Mouse (Mus musculus) neural tube, postnatal 0 days (tissue): ENCODE measurements around the gene Amdhd2. TPM values are rescaled to one million over a fixed set of nuclear protein-coding genes. Genes with fewer than 3 reads are reported as not detected.

ENCODE experiments used
- polyA plus RNA-seq: library from polyadenylated mRNA; unstranded; fragments of >200 nt; fragmentation: Nextera tagmentation; extraction: Ambion mirVana; gene quantifications from 2 replicates; pipeline ENCODE4 v1.2.1, GENCODE M21; 2015

Gene Amdhd2
- 39.4 and 44.0 TPM in 2 replicates for polyA plus RNA-seq

GRCm38 (mm10) chr17:24163176-24163962 is at the start of gene Amdhd2:
Gene Amdhd2 (minus strand): TSS chr17:24163766.

GRCm38 (mm10) chr17:24209043-24209915 is 45.7 kb upstream of the Amdhd2 start, which contains the start of gene Ntn3:
Gene Ntn3 (minus strand): TSS chr17:24209531.

GRCm38 (mm10) chr17:24205284-24205888 is 41.8 kb upstream of the Amdhd2 start, which contains the start of gene Tbc1d24:
Gene Tbc1d24 (minus strand): TSS chr17:24205562.

GRCm38 (mm10) chr17:24169317-24170065 is 5.9 kb upstream of the Amdhd2 start, which contains the start of gene Atp6v0c:
Gene Atp6v0c (minus strand): TSS chr17:24169702.

GRCm38 (mm10) chr17:24150824-24151223 is 12.7 kb downstream of the Amdhd2 start, which contains the start of gene Pdpk1:
Gene Pdpk1 (minus strand): TSS chr17:24150924.

Other genes with a start within 250 kb of the Amdhd2 start
- gene Dcpp3, start 246.3 kb downstream of the Amdhd2 start, polyA plus RNA-seq = not detected in 2 replicates
- not detected in 2 replicates for gene Sbp, start 222.1 kb downstream of the Amdhd2 start, polyA plus RNA-seq
- not detected in 2 replicates for gene Sbpl, start 208.5 kb downstream of the Amdhd2 start, polyA plus RNA-seq
- gene Prss30, start 183.2 kb downstream of the Amdhd2 start, polyA plus RNA-seq = not detected in 2 replicates
- gene Prss22, start 165.7 kb downstream of the Amdhd2 start, polyA plus RNA-seq = not detected in 2 replicates
- gene Prss27, start 125.6 kb downstream of the Amdhd2 start, polyA plus RNA-seq = 0.15 TPM in 1 of 2 replicates, not detected in the other
- gene Kctd5, start 90.3 kb downstream of the Amdhd2 start, polyA plus RNA-seq = 89.6 and 92.0 TPM in 2 replicates
- gene Pdpk1, start 12.8 kb downstream of the Amdhd2 start, polyA plus RNA-seq = 59.2 and 60.0 TPM in 2 replicates
- 2,504 and 2,539 TPM in 2 replicates for gene Atp6v0c, start 5.9 kb upstream of the Amdhd2 start, polyA plus RNA-seq
- gene Tbc1d24, start 41.8 kb upstream of the Amdhd2 start, polyA plus RNA-seq = 20.0 and 23.7 TPM in 2 replicates
- 6.5 and 6.6 TPM in 2 replicates for gene Ntn3, start 45.8 kb upstream of the Amdhd2 start, polyA plus RNA-seq
- gene Tedc2, start 57.1 kb upstream of the Amdhd2 start, polyA plus RNA-seq = 9.1 and 9.7 TPM in 2 replicates
- 5.6 and 8.1 TPM in 2 replicates for gene Ccnf, start 87.7 kb upstream of the Amdhd2 start, polyA plus RNA-seq
- gene Abca17, start 187.3 kb upstream of the Amdhd2 start, polyA plus RNA-seq = 1.4 and 1.8 TPM in 2 replicates
- 28.5 and 29.8 TPM in 2 replicates for gene Abca3, start 188.2 kb upstream of the Amdhd2 start, polyA plus RNA-seq